Mouse (Mus musculus) CD4-positive, CD25-positive, alpha-beta regulatory T cell, adult 2 months (primary cell): ENCODE data around the gene Dennd4a.
"Not testable (repeated sequence)": the region's sequence is repeated elsewhere in the genome, so short reads cannot be mapped to it uniquely, and the experiment has no call there.

Experiments used
- DNase-seq: peaks from one replicate; pipeline ENCODE4 v3.0.0-alpha.2; 2012; ENCODE audit warnings: low read depth, low spot score

Gene Dennd4a

DNA sequence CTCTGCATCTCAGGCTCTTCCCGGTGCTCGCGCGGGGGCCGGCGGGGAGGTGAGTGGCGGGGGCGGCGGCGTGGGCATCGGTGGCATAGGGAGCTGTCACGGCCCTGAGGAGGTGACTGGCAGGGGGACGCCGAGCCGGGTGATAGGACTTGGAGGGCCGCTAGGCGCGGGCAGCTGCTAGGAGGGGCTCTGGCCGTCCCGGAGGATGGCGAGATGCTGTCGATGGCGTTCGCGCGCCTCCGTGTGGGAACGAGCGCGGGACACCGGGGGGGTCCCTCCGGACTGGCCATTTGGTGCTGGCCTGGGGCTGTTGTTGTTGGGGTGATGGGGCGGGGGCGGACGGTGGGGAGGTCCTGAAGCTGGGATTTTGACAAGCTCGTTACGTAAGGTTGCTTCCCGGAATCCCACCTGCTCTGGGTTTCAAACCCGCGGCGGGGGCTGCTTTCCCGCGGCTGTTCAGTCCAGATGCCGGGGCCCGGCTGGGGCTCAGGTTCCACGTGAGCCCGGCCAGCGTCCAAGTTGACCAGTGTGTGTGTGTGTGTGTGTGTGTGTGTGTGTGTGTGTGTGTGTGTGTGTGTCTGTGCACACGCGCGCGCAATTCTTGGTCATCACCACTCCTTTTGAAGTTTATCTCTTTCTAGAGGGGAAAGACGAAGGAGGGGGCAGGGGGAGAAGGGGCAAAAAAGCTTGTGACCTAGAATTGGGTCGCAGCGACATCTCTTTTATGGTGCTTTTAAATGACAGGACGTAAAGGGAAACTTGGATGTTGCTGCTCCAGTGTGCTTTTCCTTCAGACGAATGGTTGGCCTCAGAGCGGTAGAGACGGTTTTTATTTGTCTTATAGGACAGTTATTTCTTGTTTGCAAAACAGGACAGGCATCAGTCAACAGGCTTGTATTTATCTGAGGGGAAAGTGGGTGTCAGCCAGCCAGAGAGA is 666 bp downstream of the Dennd4a start:
- DNase-seq, result peak; percentile 61

DNA sequence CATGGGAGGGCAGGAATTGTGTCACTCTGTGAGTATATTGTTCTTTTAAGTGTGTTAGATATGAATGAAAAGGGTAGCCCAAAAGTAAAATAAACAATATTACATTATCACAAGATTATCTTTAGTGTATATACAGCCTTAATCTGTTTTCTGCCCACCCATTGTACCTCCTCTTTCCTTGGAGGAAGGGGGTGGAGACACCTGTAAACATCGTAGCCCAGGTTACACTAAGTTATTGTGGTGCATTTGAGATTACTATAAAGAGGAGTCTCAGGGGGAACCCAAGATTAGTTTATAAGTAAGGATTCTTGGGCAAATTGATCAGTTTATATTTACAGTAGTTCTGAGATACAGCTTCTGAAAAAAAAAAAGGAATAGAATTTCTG is 1.3 kb downstream of the Dennd4a start:
- DNase-seq, result peak; percentile 56

DNA sequence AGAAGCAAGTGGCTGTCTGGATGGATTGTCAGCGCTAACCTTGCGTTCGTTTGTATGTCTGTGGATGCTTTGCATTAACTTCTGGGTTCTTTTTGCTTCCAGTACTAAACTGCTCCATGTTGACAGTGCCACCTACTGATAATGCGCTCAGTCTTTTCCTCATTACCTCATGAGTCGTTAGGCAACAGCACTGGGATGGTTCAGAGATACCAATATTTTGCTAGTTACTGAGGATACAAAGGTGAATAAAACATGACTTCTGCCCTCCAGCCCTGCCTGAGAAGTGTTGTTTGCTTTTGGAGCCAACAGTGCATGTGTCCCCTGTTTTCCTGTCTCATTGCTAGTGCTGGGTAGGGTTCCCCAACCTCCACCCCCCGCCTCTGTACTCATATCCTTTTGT is 3.1 kb downstream of the Dennd4a start:
- peak; percentile 40 for DNase-seq

DNA sequence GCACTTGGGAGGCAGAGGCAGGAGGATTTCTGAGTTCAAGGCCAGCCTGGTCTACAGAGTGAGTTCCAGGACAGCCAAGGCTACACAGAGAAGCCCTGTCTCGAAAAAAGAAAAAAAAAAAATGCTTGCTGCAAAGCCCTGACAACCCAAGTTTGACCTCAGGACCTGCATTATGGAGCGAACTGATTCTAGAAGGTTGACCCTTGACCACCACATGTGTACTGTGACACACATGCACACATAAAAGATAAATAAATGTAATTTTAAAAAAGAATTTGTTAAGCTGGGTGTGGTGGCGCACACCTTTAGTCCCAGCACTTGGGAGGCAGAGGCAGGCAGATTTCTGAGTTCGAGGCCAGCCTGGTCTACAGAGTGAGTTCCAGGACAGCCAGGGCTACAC is 8.5 kb downstream of the Dennd4a start:
- DNase-seq, result not testable (repeated sequence)

DNA sequence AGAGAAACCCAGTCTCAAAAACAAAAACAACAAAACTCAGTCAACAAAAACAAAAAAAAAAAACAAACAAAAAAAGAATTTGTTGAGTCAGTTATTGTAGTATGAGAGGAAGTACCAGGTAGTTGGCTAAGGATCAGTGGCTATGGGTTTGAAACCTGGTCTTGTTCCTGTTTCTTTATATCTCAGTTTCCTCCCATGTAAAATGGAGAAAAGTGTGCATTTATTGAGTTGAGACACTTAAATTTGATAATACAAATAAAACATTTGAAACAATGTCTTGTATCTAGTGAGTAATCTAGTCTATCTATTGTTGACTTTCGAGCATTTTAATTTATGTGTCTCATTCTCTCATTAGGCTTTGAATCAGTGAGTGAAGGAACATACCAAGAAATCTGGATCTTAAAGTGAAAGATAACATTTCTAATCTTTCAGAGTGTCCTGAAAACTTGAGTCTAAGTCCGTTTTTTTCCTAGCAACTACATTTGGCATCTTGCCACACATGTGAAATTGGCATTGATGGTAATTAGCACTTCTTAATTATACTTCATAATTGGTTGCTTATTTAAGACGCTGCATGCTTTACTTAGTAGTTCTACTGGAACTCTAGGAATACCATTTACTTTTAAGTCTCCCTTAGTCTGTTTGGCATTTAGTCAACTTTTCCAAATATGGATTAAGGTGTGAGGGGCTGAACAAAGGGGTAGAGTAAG is 9.1 kb downstream of the Dennd4a start:
- DNase-seq, result no peak

DNA sequence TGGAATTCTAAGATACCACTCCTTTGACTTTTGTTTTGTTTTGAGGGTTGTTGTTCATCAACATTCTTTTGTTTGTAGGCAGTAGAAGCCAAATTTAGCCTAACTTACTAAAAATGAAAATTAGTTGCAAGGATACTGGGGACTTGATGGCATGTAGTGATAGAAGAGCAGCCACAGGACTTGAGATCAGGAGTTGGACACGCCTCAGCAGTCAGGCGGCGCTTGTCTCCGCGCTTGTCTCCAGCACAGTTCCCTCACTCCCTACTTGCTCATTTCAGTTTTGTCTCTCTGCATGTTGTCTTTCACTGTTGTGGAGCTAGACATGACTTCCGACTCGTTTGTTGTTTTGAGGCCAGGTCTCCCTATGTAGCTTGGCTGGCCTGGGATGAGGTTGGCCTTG is 11.1 kb downstream of the Dennd4a start:
- DNase-seq, result no peak

- peak; percentile 74 for DNase-seq
Measured at GRCm38 (mm10) chr9:64824389-64825008, 13.4 kb downstream of the Dennd4a start.

- no peak for DNase-seq
Measured at GRCm38 (mm10) chr9:64830092-64830618, 19.0 kb downstream of the Dennd4a start.

- DNase-seq, result no peak
Measured at GRCm38 (mm10) chr9:64830641-64831040, 19.5 kb downstream of the Dennd4a start.

GRCm38 (mm10) chr9:64831760-64832159 is 20.6 kb downstream of the Dennd4a start:
- no peak for DNase-seq

GRCm38 (mm10) chr9:64834418-64834817 is 23.3 kb downstream of the Dennd4a start:
- no peak for DNase-seq

DNA sequence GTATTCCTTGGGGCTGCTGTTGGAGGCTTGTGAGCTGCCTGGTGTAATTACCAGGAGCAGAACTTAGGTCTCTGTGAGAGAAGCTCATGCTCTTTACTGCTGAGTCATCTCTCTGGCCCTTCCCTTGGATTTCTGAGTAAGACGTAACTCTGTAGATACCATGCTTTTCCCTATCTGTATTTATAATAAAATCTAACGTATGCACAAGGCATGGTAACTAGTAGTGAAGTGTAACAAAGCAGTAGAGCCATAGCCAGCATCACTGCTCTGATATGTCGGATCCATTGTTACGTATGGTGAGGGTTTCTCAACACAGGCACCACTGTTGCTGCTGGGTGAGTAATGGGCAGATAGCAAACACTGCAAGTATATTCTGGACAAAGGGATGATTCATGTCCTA is 34.2 kb downstream of the Dennd4a start:
- no peak for DNase-seq

GRCm38 (mm10) chr9:64849548-64849947 is 38.4 kb downstream of the Dennd4a start:
- no peak for DNase-seq

- DNase-seq, result no peak
Measured at GRCm38 (mm10) chr9:64860083-64860482, 48.9 kb downstream of the Dennd4a start.

GRCm38 (mm10) chr9:64862687-64863086 is 51.5 kb downstream of the Dennd4a start:
- DNase-seq, result peak; percentile 60

- DNase-seq, result no peak
Measured at GRCm38 (mm10) chr9:64886008-64886407, 74.9 kb downstream of the Dennd4a start.

GRCm38 (mm10) chr9:64896605-64897004 is 85.5 kb downstream of the Dennd4a start:
- no peak for DNase-seq

GRCm38 (mm10) chr9:64902866-64903265 is 91.7 kb downstream of the Dennd4a start:
- no peak for DNase-seq

- DNase-seq, result peak; percentile 86
Measured at GRCm38 (mm10) chr9:64903386-64903785, 92.2 kb downstream of the Dennd4a start.

DNA sequence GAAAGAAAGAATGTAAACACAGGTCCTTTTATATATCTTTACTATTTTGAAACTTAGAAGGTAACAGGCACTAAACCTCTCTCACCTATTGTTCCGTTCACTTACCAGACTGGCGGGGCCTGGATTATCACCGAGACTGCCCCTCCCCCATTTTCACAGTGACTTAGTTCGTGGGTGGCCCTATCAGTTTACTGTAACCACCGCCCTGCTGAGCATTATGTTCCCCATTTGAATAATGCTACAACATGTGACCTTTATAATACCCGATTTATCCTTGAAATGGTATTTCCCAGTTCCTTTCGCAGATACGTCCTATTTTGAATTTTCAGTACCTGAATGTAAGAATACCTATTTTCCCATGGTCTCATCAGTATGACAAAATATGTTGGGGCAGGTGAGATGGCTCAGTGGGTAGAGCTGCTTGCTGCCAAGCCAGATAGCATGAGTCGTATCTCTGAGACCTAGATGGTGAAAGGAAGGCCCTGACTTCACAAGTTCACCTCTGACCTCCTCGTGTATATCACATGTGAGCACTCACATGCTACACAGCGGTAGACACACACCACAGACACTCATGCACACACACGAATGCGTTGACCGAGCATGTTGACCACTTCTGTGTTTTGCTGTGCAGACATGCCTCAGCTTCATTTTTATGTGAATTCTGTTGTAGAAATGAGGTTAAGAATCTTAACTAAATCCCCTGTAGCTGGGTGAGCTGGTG is 93.9 kb downstream of the Dennd4a start:
- no peak for DNase-seq

DNA sequence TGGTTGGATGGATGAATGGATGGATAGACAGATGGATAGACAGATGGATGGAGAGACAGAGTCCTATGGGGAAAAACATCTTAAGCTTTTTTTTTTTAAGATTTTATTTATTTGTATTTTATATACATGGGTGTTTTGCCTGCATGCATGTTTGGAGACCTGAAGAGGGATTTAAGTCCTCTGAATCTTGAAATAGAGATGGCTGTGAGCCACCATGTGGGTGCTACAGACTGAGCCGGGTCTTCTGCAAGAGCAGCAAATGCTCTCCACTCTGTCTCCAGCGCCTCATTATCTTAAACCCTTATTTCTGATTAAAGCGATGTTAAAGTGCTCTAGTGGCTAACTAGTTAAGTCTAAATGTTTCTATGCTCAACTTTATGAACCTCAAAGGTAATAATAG is 96.3 kb downstream of the Dennd4a start:
- no peak for DNase-seq
